Mouse (Mus musculus) ovary, adult 18-20 months (tissue): ENCODE measurements around the gene Gm20852.
"Not testable (repeated sequence)": the region's sequence is repeated elsewhere in the genome, so short reads cannot be mapped to it uniquely, and the experiment has no call there.

Experiments
- DNase-seq: peaks from one replicate; pipeline ENCODE4 v3.0.0; 2022; ENCODE audit warnings: low spot score, mixed read lengths

Gm20852 gene

GRCm38 (mm10) chrY:66742023-66742422 is at the start of gene Gm20852:
Gm20852 (minus strand) TSS chrY:66742123.
- DNase-seq: not testable (repeated sequence)
